ENCODE assay signal across 9 mouse cellular contexts in the genomic region with DNA sequence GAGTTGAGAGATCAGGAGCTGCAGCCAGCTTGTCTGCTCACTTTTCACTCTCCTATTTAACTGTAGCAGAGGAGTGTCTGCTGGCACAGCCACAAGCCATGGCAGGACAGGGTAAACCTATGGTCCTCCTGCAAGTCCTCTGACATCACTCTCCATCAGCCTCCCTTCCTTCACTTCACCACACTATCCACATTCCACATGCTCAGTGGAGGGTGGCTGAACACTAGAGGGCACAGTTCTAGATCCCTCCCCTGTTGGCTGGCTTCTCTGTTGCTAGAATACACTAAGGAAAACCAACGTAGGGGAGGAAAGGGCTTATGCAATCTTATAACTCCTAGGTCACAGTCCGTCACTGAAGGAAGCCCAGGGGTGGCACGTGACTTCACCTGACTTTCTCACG. TPM values are rescaled to one million over a fixed set of nuclear protein-coding genes. Genes with fewer than 3 reads are reported as not detected.
A peak's percentile ranks its signal among the peaks of the same experiment; 100 is the strongest.
DNase-seq lines count a peak whose midpoint lies in the region; ATAC-seq and TF ChIP-seq lines count a peak whose summit lies in the region.
"Had no signal": no experiment of that assay in that cellular context is flagged by ENCODE, and none has a peak within 500 bp of the region (broad histone marks: within the 10 kb centered on the region; RNA-seq: fewer than 3 reads in every experiment).

No protein-coding gene starts in this region.

- peak; percentile 29 for TF ChIP-seq CTCF in E14TG2a.4 (conservative IDR thresholded peaks at IDR 0.05; ENCODE audit: low read length)
- TF ChIP-seq CTCF in brain, embryonic 14.5 days (IDR thresholded peaks at IDR 0.05; ENCODE audit: borderline replicate concordance, extremely low read depth, insufficient read depth, insufficient read length) = peak; percentile 31; the same call in 1 of the 2 replicates

- peaks cover 6% of the 10 kb centered on the region; the same call in 1 of the 2 replicates for H3K4me1 ChIP-seq in E14TG2a.4 (replicated peaks; ENCODE audit: low read depth, low read length)
- H3K4me1 ChIP-seq in forebrain, embryonic 15.5 days = no peaks in the 10 kb centered on the region
- H3K4me1 ChIP-seq: midbrain, embryonic 12.5 days had no signal

- peak; percentile 90 for ATAC-seq in frontal cortex, adult (ENCODE audit: low TSS enrichment)
- ATAC-seq in forebrain, embryonic 15.5 days (replicated peaks) = no peak

- H3K36me3 ChIP-seq in E14TG2a.4 (ENCODE audit: insufficient read depth, low read length) = peaks cover 81% of the 10 kb centered on the region
- H3K36me3 ChIP-seq in forebrain, embryonic 15.5 days = peaks cover 64% of the 10 kb centered on the region

- no peaks in the 10 kb centered on the region for H3K9me3 ChIP-seq in E14TG2a.4 (ENCODE audit: low read length)
- H3K9me3 ChIP-seq in forebrain, embryonic 15.5 days = no peaks in the 10 kb centered on the region
- H3K9me3 ChIP-seq: midbrain, embryonic 12.5 days had no signal

- no peak for TF ChIP-seq POLR2A in brain, embryonic 14.5 days (IDR thresholded peaks at IDR 0.05; ENCODE audit: borderline replicate concordance, extremely low read depth, insufficient read depth, insufficient read length, poor library complexity, severe bottlenecking)

- 81% methylated on average over 4 of the region's 4 CpGs for WGBS in forebrain, embryonic 15.5 days

- H3K27me3 ChIP-seq in E14TG2a.4 (ENCODE audit: insufficient read depth, low read length) = no peaks in the 10 kb centered on the region
- H3K27me3 ChIP-seq in forebrain, embryonic 15.5 days = no peaks in the 10 kb centered on the region
- H3K27me3 ChIP-seq: midbrain, embryonic 12.5 days had no signal

- H3K4me3 ChIP-seq in E14TG2a.4 (replicated peaks; ENCODE audit: low read length) = no peak overlapping the region
- H3K4me3 ChIP-seq in forebrain, embryonic 15.5 days = no peak overlapping the region
- H3K4me3 ChIP-seq: midbrain, embryonic 12.5 days had no signal

- DNase-seq in frontal cortex, postnatal 36 days (ENCODE audit: low spot score in 2 of 2) = no peak
- DNase-seq in brain, embryonic 14.5 days (ENCODE audit: low read depth) = peak; percentile 18
- DNase-seq in kidney, postnatal 36 days = peak; percentile 80 to 92
- DNase-seq in right cerebral cortex, postnatal 10 days (ENCODE audit: low spot score in 2 of 2) = no peak
- no peak for DNase-seq in frontal cortex, postnatal 25 days (ENCODE audit: low spot score in 2 of 2)

- no peak overlapping the region for H3K9ac ChIP-seq in forebrain, embryonic 15.5 days (replicated peaks)
- H3K9ac ChIP-seq: midbrain, embryonic 12.5 days had no signal

- no peak overlapping the region for H3K4me2 ChIP-seq in forebrain, embryonic 15.5 days (replicated peaks)
- H3K4me2 ChIP-seq: midbrain, embryonic 12.5 days had no signal

- no peak overlapping the region for H3K27ac ChIP-seq in forebrain, embryonic 15.5 days (replicated peaks)
- H3K27ac ChIP-seq: midbrain, embryonic 12.5 days had no signal

RNA-seq across cellular contexts. Expression of gene Cog3, which starts 27.3 kb away (rescaled TPM):
- 24.4 and 26.8 TPM in 2 replicates for polyA plus RNA-seq in brain, embryonic 14.5 days (2012; rRNA removed)
- polyA plus RNA-seq in forebrain, embryonic 15.5 days (2015; fragmentation: Nextera tagmentation; extraction: Ambion mirVana) = 23.4 and 24.1 TPM in 2 replicates

RNA-seq across cellular contexts. Expression of gene Slc25a30, which starts 59.8 kb away (rescaled TPM):
- 15.1 and 18.3 TPM in 2 replicates for polyA plus RNA-seq in brain, embryonic 14.5 days (2012; rRNA removed)
- polyA plus RNA-seq in forebrain, embryonic 15.5 days (2015; fragmentation: Nextera tagmentation; extraction: Ambion mirVana) = 9.7 and 9.9 TPM in 2 replicates

Comparison
In these comparisons a context has a peak if more than half of its experiments do, and no peak if none do; other contexts are left out.
1. DNase-seq: peak in brain, embryonic 14.5 days (single experiment) and kidney, postnatal 36 days (2 of 2); none in frontal cortex, postnatal 36 days (0 of 2), right cerebral cortex, postnatal 10 days (0 of 2) and frontal cortex, postnatal 25 days (0 of 2).